Mouse (Mus musculus): ENCODE results near the gene Ccr5.
A peak's percentile ranks its signal among the peaks of the same experiment; 100 is the strongest.
"Not testable (repeated sequence)": the region's sequence is repeated elsewhere in the genome, so short reads cannot be mapped to it uniquely, and the experiment has no call there.

The Ccr5 gene

DNA sequence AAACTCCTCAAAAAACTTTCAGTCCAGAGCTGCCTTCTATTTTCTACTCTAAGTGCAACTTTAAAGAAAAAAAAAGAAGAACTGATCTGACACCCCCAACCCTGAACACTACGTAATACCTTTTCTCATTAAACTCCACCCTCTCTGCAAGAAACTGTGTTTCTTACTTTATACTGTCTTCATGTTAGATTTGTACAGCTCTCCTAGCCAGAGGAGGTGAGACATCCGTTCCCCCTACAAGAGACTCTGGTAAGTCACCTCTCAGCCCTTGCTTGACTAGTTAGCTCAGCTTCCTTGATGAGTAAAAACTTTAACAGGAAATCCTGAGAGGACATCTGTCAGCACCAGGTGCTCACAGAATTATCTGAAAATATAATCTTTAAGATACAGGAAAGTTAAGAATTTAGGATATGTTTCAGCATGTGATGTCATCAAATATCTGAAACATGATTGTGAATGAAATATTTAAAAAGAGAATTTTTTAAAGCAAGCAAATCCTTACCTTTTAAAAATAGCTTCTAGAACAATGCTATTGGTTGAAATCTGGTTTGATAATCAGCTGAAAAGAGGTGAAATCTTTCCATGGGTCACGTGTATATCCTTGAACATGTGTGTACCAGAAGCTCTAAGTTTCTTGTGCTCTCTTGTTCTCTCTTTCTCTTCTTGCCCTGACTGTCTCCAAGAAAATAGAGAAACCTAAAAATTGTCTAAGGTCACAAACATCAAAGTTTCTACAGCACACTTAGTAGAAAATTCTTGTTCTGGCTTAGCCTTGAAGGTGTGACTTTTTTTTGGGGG, at the start of gene Ccr5:
Ccr5 (plus strand) TSS at position 157 of the 798 bp plus-strand sequence.
- DNase-seq, result no peak

DNA sequence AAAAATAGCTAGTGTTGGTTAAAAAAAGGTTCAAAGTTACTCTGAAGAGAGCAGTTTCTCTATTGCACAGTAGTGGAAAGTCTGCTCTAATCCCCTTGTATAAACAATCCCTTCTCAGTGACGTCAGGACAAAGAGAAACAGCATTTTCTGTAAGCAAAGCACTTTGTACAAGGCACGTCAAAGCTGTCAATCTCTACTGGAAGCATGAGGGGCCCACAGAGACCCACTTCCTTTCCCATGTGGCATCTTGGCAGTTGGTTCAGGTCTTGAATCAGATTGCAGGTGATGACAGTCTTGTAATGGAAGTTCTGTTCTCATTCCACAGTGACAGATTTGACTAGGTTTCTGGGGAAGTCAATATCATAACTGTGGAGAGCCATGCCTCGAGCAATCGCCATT, 41.5 kb upstream of the Ccr5 start:
- DNase-seq, result no peak

DNA sequence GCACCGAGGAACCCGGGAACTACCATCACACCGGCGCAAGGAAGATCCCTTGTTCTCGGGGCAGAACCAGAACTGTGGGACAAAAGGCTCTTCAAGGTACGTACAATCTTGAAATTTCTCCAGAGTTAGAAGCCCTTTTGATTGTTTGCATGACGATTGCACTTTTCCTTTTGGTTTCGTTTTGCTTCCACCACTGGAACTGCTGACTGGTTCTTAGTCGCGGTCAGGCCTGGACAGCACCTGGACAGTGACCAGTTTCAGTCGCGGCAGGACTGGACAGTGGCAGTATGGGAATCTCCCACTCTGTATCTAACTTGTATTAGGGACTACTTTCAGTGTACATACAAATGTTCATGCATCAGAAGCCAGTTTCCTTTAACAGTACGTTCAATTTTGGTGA, 40.9 kb upstream of the Ccr5 start:
- not testable (repeated sequence) for DNase-seq

DNA sequence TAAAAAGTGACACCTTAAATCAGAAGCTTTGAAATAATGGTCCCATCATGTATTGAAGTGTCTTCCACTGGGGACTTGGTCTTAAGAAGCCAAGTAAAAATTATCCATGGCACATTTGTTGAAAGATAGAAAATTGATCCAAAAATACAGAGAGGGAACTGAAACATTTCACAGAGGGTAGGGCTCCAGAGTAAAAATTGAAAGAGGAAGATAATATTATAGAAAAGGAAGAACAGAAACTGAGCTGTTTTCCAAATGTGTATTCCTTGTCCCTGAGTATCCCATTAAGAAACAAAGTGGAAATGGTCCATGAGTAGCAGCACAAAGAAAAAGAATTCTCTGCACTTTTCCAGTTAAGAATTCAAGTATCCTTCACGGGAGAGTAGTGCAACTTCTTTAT, 30.9 kb upstream of the Ccr5 start:
- no peak for DNase-seq

DNA sequence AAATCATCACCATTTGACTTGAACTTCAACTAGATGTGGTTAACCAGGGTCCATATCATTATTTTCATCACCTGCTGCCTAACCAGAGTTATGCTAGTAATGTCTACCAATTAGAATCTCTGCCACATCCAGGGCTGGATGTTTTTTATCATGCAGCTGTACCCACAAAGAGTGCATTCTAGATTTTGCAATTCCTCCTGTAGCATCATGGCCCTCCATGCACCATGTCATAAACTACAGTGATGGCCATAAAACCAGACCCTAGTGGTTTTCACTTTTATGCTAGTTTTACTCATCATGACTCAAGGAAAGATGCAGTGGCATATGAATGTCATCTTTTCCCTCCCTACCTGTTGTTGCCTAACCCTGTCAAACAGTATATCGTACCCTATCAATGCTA, 22.2 kb upstream of the Ccr5 start:
- DNase-seq, result no peak

DNA sequence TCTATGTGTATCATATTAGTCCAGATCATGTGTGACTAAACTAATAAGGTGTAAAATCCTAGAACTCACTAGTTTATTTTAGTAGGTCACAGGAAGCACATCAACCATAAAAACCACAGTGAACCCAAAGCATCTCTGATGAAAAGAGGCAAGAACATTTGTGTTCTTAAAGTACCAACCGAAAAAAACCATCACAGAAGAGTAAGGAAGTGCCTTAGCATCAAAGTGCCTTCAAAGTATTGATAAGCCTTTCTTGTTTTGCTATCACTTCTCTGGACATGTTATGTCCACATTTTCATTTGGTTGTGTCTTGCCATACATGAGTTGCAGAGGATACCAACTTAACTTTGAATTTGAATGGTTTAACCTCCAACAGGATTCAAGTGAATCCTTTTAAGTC, 21.0 kb upstream of the Ccr5 start:
- no peak for DNase-seq

DNA sequence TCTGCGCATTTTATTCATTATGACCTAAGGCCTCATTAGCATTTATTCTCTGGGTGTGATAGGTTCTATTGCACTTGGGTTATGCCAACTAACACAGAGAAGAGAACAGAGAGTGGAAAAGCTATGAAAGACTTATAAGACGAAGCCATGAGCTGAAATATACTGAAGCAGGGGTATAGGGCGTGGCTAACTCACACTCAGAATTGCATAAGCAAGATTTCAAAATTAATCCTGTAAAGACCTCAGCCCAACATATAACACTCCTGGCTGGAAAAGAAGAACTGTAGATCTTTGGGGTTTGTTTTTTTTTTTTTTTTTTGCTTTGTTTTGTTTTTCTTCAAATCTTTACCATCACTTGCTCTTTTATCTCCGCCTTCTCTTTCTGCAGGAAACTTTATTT, 19.6 kb upstream of the Ccr5 start, which contains the start of gene Ccr2:
Ccr2 (plus strand) TSS at position 228 of the 400 bp plus-strand sequence.
- no peak for DNase-seq

DNA sequence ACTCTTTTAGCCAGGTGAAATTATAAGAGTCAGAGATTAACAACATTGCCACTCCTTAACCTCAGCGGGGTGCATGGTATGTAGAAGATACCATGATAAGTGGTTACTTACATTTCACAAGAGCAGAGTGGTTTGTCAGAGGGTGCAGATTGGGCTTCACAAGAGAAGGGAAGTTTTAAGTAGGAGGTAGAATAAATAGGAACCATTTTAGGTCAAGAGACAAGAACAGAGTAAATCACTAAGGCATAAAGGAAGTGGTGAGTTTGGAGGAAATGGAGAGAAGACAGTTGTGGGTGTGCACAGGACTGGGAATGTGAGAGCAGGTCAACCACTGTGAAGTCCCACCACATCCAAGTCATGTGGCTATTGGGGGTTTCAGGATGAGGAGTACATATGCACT, 18.1 kb upstream of the Ccr5 start:
- no peak for DNase-seq

DNA sequence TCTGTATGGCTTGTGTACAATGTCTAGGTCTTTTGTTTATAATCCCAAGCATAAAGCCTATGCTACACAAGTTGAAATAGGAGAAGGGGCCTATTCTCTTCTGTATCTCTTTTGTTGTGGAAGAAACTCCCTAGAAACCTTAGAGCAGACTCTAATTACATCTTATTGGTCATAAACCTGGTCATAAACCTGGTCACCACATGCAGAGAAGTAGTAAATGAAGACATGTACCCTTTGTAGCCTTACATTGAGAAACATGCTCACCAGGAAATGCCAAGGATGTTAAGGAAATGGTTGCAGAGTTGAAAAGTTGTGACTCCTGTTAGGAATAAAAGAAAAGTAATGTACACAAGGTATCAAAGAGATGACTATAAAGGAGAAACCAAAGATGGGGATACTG, 16.1 kb upstream of the Ccr5 start:
- no peak for DNase-seq

DNA sequence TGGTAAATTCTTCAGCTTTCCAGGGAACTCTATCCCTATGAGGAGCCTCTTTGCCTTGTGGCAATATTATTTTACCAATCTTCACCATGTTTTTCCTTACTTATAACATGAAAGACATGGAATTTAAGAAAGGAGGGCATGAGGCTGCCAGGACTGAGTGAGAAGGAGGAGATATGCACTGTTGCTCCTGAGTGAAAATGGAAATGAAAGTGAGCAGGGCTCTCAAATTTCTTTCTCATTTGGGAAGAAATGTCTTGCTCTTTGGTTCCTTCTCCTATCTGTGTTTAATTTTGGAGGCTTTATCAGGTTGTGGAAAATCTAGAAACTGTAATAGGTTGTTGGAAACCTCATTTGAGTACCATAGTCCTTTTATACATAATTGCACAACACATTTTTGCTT, 14.1 kb upstream of the Ccr5 start:
- no peak for DNase-seq

DNA sequence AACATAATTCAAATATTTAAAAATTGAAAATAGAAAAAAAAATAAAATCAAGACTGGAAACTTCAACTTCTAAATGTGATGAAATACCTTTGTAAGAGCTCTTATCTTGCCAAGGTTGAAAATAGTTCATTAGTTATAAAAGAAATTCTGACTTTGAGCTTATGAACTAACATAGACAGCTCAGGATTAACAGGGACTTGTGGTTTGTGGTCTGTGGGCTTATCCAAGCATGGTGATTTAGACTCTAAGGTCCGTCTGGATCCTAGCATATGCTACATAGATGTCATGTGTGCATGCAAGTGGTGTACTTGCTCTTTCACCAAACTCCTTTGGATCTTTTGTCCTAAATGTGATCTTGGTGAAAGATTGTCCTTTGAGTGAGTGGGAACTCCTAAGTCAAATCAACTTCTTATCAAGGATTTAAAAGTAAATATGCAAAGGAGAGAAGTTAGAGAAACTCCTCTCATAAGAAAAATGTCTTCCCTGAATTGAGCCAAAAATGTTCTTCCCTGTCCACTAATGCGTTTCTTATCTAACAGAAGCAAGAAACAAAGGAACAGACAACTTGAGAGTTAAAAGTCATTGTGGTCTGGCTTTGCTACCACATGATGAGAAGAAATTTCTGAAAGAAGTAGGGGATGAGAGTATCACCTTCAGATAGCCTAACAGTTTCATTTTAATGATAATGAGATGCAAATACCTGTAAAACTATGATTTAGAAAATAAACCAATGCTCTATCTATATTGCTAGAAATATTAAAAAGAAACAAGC, 12.8 kb upstream of the Ccr5 start:
- DNase-seq, result no peak

DNA sequence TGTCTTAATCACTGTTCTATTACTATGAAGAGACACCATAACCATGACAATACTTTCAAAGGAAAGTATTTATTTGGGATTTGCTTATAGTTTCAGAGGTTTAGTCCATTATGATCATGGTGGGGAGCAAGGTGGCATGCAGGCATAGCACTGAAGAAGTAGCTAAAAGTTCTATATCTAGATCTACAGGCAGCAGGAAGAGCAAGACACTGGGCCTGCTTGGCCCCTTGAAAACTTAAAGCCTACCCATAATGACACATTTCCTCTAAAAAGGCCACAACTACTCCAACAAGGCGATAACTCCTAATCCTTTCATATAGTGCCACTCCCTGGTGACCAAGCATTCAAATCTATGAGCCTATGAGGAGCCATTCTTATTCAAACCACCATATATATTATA, 9.3 kb upstream of the Ccr5 start:
- DNase-seq, result no peak

DNA sequence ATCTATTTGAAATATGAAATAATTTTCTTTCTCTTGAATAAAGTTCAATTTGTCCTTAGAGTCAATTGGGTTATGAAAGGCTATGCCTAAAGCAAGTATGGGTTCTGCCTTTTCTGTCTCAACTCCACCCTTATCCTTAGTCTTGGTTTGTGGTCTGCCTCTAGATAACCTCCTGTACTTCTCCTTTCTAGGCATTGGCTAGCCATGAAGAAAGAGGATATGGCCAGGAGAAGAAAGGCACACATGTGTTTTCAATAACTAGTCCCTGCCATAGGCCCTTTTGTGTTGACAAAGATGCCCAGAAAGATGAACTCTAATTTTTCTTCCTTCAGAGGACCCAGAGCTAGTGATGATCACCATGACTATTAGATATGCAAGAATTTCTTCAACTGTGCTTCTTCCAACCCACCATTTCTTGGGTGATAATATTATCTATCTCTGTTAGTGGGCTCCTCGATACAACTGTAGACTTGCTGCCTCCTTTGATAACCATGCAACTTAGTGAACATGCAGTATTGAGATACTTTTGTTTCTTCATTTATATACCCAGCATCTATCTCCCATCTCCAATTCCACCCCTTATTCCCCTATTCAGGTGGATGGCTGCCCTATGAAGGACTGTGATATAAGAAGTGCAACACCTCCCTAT, 8.6 kb upstream of the Ccr5 start:
- no peak for DNase-seq

DNA sequence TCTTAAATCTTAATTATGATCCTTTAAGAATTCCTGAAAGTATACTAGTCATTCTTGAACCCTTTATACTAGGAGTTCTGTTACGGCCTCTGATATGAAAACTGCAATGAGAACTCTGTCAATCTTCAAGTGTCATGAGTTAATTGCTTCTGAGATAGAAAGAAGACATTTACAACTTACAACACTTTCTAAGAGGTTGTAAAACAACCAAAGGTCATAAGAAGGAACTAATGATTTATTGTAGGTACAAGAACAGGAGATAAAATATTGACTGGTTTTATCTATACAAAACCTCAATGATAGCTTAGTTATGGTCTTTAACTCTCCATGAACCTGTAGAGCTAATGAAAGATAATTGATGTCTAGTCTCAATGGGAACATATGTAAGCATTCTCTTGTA, 7.6 kb upstream of the Ccr5 start:
- DNase-seq, result no peak

DNA sequence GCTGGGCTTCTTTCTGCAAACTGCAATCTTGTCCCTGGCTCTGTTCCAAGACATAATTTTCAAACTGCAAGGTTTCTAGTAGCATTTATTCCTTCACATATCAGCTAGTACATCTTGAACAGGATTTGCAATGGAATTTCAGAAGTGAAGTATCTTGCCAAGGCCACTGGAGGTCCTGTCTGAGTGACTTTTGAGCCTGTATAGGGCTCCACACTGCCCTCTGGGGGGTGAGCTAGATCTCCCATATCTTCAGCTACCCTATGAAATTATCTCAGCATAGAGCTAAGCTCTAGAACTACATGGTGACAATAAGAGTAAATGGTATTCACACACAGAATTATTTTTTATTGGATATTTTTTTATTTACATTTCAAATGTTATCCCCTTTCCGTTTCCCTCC, 2.9 kb upstream of the Ccr5 start:
- no peak for DNase-seq

DNA sequence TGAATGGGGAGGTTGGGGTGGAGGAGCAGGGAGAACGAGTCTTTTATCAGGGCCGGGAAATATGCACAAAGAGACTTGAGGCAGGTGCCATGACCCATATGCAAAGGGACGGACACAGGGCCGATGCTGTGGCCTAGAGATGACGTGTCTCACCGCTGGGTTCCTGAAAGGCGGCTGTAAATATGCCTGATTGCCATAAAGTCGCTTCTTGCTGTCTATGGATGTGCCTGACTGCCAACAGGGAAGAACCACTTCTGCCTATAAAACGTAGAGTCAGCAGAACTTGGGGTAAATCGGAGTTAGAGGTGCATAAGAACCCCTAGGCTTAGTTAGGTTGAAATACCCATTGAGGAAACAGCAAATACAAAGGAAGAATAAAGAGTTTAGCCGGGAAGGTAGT, 4.2 kb downstream of the Ccr5 start:
- DNase-seq, result no peak

DNA sequence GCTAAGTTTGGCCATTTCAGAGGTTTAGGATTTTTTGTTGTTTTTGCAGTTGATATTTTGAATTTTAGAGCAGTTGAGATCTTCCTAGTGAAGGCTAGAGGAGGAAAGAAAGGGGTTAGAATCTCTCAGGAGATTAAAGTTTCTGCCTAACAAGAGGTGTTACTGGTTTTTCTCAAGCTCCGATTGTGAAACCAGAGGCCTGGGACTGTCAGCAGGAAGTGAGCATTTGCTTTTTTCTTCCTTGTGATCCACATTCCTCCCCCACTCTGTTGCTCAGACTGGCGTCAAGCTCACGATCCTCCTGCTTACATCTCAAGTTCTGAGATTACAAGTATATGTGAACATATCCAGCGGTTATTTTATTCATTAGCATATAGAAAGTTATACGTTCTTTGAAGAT, 5.0 kb downstream of the Ccr5 start:
- no peak for DNase-seq

DNA sequence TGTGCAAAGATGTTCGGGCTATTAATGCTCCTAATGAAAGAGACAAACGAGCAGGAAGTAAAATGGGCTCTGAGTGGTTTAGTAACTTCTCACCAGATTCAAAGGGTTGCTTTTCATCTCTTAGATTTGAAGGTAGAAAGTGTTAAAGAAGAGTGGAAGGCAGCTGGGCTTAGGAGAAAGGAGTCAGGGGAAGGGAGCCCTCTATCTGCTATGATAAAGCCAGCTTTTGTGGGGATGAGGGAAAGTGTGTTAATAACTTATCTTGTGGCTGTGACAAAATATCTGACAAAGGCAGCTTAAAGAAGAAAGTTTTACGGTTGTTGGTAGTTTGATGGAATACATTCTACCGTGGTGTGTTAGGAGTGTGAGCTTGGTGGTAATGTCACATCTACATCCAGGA, 6.1 kb downstream of the Ccr5 start:
- DNase-seq, result no peak

DNA sequence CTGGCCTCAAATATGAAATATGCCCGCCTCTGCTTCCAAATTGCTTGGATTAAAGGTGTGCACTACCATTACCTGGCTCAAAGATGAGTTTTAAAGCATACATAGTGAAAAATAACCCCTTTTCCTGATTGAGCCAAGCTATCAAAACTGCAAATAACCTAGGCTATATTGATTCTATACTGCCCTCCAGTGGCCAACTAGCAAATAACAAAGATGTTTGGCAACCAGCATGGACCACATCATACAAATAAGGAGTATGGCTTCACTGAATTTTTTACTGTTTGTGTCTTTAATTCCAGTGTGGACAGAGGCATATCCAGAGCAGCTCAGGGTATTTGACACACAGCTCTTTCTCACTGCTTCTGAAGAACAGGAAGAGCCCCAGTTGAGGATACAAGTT, 7.0 kb downstream of the Ccr5 start:
- DNase-seq, result peak; percentile 10

DNA sequence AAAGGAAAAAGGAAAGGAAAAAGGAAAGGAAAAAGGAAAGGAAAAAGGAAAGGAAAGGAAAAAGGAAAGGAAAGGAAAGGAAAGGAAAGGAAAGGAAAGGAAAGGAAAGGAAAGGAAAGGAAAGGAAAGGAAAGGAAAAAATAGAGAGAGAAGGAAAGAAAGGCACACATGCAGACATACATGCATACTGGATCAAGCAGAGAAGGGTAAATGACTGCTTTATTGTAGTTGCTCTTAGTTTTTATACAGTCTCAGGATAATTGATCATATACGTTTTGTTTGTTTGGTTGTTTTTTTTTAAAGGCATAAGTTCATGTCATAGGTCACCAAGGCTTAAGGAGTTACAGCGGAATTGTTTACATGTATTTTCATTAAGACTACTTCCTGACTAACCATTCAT, 11.6 kb downstream of the Ccr5 start:
- DNase-seq, result not testable (repeated sequence)

DNA sequence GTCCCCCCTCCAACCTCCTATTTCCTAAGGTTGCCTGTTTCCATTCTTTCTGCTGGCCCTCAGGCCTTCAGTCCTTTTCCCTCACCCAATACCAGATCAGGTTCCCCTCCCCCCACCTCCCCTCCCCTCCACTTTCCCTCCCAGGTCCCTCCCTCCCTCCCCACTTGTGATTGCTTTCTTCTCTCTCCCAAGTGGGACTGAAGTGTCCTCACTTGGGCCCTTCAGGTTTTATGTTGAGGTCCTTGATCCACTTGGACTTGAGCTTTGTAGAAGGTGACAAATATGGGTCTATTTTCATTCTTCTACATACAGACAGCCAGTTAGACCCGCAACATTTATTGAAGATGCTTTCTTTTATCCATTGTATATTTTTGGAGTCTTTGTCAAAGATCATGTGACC, 13.6 kb downstream of the Ccr5 start:
- DNase-seq, result not testable (repeated sequence)

DNA sequence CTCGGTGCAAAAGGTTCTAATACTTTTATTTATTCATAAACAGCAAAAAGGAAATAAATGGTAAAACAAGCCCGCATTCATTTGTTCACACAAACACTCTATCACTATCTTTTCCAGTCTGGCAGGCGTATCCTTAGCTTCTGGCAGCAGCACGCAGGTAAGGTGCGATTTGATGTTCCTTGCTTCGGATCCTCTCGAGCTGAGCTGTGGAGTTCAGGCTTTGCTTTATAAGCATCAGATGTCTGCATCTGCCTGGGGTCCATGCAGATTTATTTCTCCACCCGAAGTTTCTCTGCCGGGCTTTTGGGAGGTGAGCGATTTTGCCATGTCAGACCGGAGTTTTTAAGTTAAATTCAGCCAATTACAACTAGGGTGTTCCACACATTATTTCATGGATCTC, 16.3 kb downstream of the Ccr5 start:
- DNase-seq, result no peak

DNA sequence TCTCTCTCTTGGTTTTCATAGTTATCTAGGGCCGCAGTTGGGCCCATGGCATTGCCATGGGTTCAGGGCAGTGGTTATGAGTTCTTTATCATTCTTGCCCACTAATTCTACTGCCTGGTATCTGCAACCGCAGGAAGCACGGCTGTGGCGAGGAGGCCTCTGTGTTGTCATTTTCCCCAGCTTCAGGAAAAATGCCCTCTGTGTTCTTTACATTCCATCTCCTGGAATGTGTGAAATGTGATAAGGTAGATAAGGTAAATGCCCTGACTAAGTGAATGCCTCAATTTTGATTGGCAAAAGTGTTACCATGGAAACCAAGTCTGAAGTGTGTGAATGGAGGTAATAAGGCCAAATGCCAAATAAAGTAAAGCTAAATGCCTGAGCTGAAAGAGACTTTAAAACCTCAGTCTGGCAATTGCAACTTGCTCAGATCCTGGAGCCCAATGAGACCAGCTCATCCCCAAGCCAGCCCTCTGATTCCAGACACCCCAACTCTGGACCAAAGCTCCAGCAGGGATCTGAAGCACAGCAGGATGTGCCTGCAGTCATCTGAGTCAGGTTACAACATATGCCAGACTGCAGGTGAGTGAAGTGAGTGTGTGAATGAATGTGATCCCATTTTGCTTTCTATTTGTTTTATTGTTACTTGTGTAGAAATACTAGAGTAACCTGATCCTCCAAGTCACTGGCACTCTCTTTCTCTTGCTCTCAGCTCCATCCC, 16.9 kb downstream of the Ccr5 start:
- DNase-seq, result no peak
